Mouse (Mus musculus): ENCODE data around the gene Mblac2. TPM values are rescaled to one million over a fixed set of nuclear protein-coding genes. Genes with fewer than 3 reads are reported as not detected.

Gene Mblac2
- 6.6 TPM for polyA plus RNA-seq (2015; fragmentation: Illumina TruSeq; extraction: RNeasy Lipid Tissue Mini Kit (QIAGEN cat#74804); ENCODE audit: insufficient read depth, low replicate concordance)

DNA sequence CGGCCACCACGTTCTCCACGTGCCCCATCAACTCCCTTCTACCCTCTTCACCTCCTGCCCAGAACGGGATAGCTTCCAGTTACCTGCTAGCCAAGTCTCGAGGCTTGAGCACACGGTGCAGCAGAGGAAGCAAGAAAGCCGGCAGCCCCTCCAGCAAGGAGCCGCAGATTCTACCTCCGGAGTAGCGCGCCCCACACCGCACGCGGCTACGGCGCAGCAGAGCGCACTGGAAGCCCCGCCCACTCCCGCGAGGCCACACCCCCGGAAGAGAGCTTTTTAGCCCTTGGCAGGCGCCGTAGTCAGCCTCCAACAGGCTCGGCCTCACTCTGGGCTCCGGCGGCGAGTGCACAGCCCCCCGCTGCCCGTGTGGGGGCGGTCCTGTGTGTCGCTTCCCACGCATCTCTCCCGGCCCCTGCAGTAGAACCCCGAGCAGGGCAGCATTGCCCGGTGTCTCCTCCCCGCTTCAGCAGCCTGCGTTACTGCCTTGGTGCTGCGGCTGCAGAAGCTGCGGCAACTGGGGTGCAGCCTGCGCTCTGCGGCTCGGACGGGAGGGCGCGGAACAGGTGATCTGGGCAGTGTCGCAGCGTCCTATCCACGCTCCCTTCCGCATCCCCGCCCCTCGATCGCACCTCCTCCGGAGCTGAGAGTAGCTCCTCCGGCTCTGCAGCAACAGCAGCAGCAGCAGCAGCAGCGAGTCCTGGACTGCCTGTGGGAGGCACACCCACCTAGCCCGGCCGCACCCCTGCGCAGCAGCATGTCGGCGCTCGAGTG lies at the start of gene Mblac2, which contains the start of gene Polr3g:
Mblac2 (plus strand) TSS at position 567 of the 771 bp plus-strand sequence.
Polr3g (minus strand) TSS at position 239 of the 771 bp plus-strand sequence.

DNA sequence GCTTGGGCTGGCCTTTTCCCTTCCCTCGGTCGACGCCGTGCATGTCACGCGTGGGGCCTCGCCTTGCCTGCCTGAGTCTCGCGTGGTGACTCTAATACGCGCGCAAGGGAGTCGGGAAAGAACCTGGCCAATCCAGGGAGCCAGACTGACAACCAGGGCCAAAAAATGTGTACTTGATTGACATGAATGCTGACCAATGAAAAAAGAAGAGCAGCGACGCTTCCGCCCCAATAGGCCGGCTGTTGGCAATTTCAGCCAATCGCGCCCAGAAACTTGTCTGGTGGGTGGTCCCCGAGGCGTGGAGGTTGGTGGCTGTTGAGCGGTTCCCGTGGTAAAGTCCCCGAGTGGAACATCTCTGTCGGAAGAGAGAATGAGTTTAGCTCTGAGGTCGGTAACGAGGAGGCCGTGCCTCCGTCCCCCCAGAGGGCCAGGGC lies 71.8 kb downstream of the Mblac2 start, which contains the start of gene Cetn3:
Cetn3 (plus strand) TSS at position 107 of the 434 bp plus-strand sequence.

Other genes starting within 250 kb of the Mblac2 start
- gene Adgrv1, start 78.2 kb upstream of the Mblac2 start, polyA plus RNA-seq (2015; fragmentation: Illumina TruSeq; extraction: RNeasy Lipid Tissue Mini Kit (QIAGEN cat#74804); ENCODE audit: insufficient read depth, low replicate concordance), result 0.76 TPM
- 37.2 TPM for gene Lysmd3, start 53.7 kb upstream of the Mblac2 start, polyA plus RNA-seq (2015; fragmentation: Illumina TruSeq; extraction: RNeasy Lipid Tissue Mini Kit (QIAGEN cat#74804); ENCODE audit: insufficient read depth, low replicate concordance)
- gene Polr3g, start 328 bp upstream of the Mblac2 start, polyA plus RNA-seq (2015; fragmentation: Illumina TruSeq; extraction: RNeasy Lipid Tissue Mini Kit (QIAGEN cat#74804); ENCODE audit: insufficient read depth, low replicate concordance), result 14.6 TPM
- gene Cetn3, start 71.7 kb downstream of the Mblac2 start, polyA plus RNA-seq (2015; fragmentation: Illumina TruSeq; extraction: RNeasy Lipid Tissue Mini Kit (QIAGEN cat#74804); ENCODE audit: insufficient read depth, low replicate concordance), result 171 TPM

Data from spleen, adult 10 weeks (tissue).